27 mouse cellular contexts compared by ENCODE assay signal in the genomic region with DNA sequence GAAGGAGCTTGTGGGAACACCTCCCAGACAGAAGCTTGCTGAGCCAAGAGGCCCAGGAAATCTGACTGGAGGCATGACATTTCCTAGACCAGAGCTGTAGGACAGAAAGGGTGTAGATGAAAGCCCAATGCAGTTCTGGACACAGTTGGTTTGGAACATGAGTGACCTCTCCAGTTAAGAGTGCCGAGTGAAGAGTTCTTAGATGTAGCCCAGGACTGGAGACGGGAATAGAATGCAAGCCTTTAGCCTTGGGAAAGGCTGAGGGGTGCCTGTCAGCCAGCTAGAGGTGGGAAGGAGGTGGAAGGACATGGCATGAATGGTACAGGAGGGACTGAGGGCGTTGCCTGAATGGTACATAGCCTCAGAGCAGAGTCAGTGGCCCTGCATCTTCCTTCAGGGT. TPM values are rescaled to one million over a fixed set of nuclear protein-coding genes. Genes with fewer than 3 reads are reported as not detected.
DNase-seq lines count a peak whose midpoint lies in the region; ATAC-seq and TF ChIP-seq lines count a peak whose summit lies in the region.
"Had no signal": no experiment of that assay in that cellular context is flagged by ENCODE, and none has a peak within 500 bp of the region (broad histone marks: within the 10 kb centered on the region; RNA-seq: fewer than 3 reads in every experiment).

No protein-coding gene starts in this region.

- no peak for TF ChIP-seq POLR2A in kidney, adult 2 months (IDR thresholded peaks at IDR 0.05; ENCODE audit: low read depth, low read length)

- WGBS in kidney, adult 2 months: 79% methylated on average over 3 of the region's 3 CpGs
- WGBS in kidney, embryonic 16.5 days: 91% methylated on average over 3 of the region's 3 CpGs
- WGBS in heart, embryonic 14.5 days: 56% methylated on average over 3 of the region's 3 CpGs
- 96% methylated on average over 3 of the region's 3 CpGs for WGBS in stomach, postnatal 0 days

- TF ChIP-seq CTCF in kidney, adult 2 months (conservative IDR thresholded peaks at IDR 0.05; ENCODE audit: insufficient read depth, insufficient read length, low read depth, low read length): no peak
- no peak for TF ChIP-seq CTCF in stomach, postnatal 0 days (IDR thresholded peaks at IDR 0.05; ENCODE audit: low read depth)

- H3K9me3 ChIP-seq in kidney, embryonic 16.5 days (ENCODE audit: low read length): no peaks in the 10 kb centered on the region
- H3K9me3 ChIP-seq in heart, embryonic 14.5 days (ENCODE audit: control insufficient read depth, low read length): no peaks in the 10 kb centered on the region
- H3K9me3 ChIP-seq in stomach, postnatal 0 days (ENCODE audit: control insufficient read depth, low read length): no peaks in the 10 kb centered on the region
- H3K9me3 ChIP-seq: embryonic facial prominence, embryonic 12.5 days; G1E; liver, embryonic 12.5 days; midbrain, embryonic 13.5 days; neural tube, embryonic 13.5 days; stomach, embryonic 15.5 days had no signal

- ATAC-seq in kidney, embryonic 16.5 days (ENCODE audit: low FRiP score, low TSS enrichment): no peak
- ATAC-seq in heart, embryonic 14.5 days (ENCODE audit: insufficient number of reproducible peaks, insufficient read depth, low FRiP score, low read depth): no peak
- no peak for ATAC-seq in stomach, postnatal 0 days (ENCODE audit: low FRiP score, low TSS enrichment)
- ATAC-seq in inflammation-experienced regulatory T-cells, adult 6 months: no peak
- ATAC-seq: forebrain, embryonic 14.5 days; hindbrain, postnatal 0 days; intestine, embryonic 16.5 days; liver, embryonic 12.5 days; liver, postnatal 0 days; midbrain, embryonic 13.5 days had no signal

- peaks cover 2% of the 10 kb centered on the region for H3K36me3 ChIP-seq in kidney, adult 2 months (ENCODE audit: control insufficient read depth, insufficient read depth, low read length)
- H3K36me3 ChIP-seq in kidney, embryonic 16.5 days (ENCODE audit: insufficient read depth, low read length): peaks cover 15% of the 10 kb centered on the region
- peaks cover 47% of the 10 kb centered on the region for H3K36me3 ChIP-seq in heart, embryonic 14.5 days (ENCODE audit: control insufficient read depth, insufficient read depth, low read length)
- H3K36me3 ChIP-seq in stomach, postnatal 0 days (ENCODE audit: control insufficient read depth, insufficient read depth, low read length): peaks cover 8% of the 10 kb centered on the region; the same call in 1 of the 2 replicates

- peak; percentile 93 for DNase-seq in heart, adult 11 months
- no peak for DNase-seq in heart, adult 8-10 months (ENCODE audit: low spot score)
- DNase-seq in kidney, adult 2 months: no peak
- DNase-seq in stomach, postnatal 0 days (ENCODE audit: low spot score): no peak
- DNase-seq: adrenal gland, postnatal 10 days; cerebellum, adult 9-10 months; cerebellum, postnatal 36 days; embryo, embryonic 11 days; gastrocnemius, postnatal 36 days; left cerebral cortex, postnatal 4 days; liver, postnatal 0 days; lung, postnatal 36 days; thymus, postnatal 25 days had no signal

- peak overlapping the region; percentile 69 for H3K27ac ChIP-seq in kidney, adult 2 months (ENCODE audit: insufficient read depth, low read depth, low read length)
- H3K27ac ChIP-seq in kidney, embryonic 16.5 days (ENCODE audit: low read length): no peak overlapping the region
- H3K27ac ChIP-seq in heart, embryonic 14.5 days (replicated peaks in 1 of 2; ENCODE audit: control insufficient read depth in 1 of 2, insufficient read depth in 1 of 2, low read depth in 2 of 2, low read length in 2 of 2): peak overlapping the region; percentile 23 to 26; a peak in 2 of 4 replicates
- 0 out of 2 replicates have a peak overlapping the region, but pooled peaks have one; percentile 8 for H3K27ac ChIP-seq in stomach, postnatal 0 days (replicated peaks)
- H3K27ac ChIP-seq: embryonic facial prominence, embryonic 12.5 days; hindbrain, postnatal 0 days; liver, embryonic 12.5 days; midbrain, embryonic 13.5 days; neural tube, embryonic 13.5 days; stomach, embryonic 15.5 days had no signal

- H3K4me1 ChIP-seq in kidney, adult 2 months (ENCODE audit: control insufficient read depth, insufficient read depth, low read length): peaks cover 20% of the 10 kb centered on the region
- no peaks in the 10 kb centered on the region for H3K4me1 ChIP-seq in kidney, embryonic 16.5 days (ENCODE audit: insufficient read depth, low read length)
- H3K4me1 ChIP-seq in heart, embryonic 14.5 days (ENCODE audit: control insufficient read depth in 2 of 2, insufficient read depth in 2 of 2, low read length in 2 of 2): peaks cover 8 to 17% of the 10 kb centered on the region in 2 experiments
- no peaks in the 10 kb centered on the region for H3K4me1 ChIP-seq in stomach, postnatal 0 days (replicated peaks; ENCODE audit: control insufficient read depth, insufficient read depth)
- H3K4me1 ChIP-seq: embryonic facial prominence, embryonic 12.5 days; midbrain, embryonic 13.5 days; neural tube, embryonic 13.5 days; stomach, embryonic 15.5 days had no signal

- H3K9ac ChIP-seq in kidney, embryonic 16.5 days (replicated peaks; ENCODE audit: low read length): no peak overlapping the region
- H3K9ac ChIP-seq in heart, embryonic 14.5 days (ENCODE audit: low read length): no peak overlapping the region
- no peak overlapping the region for H3K9ac ChIP-seq in stomach, postnatal 0 days (ENCODE audit: low read length)
- H3K9ac ChIP-seq: embryonic facial prominence, embryonic 12.5 days; liver, embryonic 12.5 days; liver, postnatal 0 days; midbrain, embryonic 13.5 days; neural tube, embryonic 13.5 days; stomach, embryonic 15.5 days had no signal

- no peaks in the 10 kb centered on the region for H3K27me3 ChIP-seq in kidney, adult 2 months (replicated peaks; ENCODE audit: control insufficient read depth, insufficient read depth, low read length)
- no peaks in the 10 kb centered on the region for H3K27me3 ChIP-seq in kidney, embryonic 16.5 days (ENCODE audit: insufficient read depth, low read length)
- no peaks in the 10 kb centered on the region for H3K27me3 ChIP-seq in heart, embryonic 14.5 days (ENCODE audit: control insufficient read depth, insufficient read depth, low read length)
- no peaks in the 10 kb centered on the region for H3K27me3 ChIP-seq in stomach, postnatal 0 days (ENCODE audit: control insufficient read depth, insufficient read depth, low read length)
- H3K27me3 ChIP-seq: embryonic facial prominence, embryonic 12.5 days; liver, embryonic 12.5 days; midbrain, embryonic 13.5 days; neural tube, embryonic 13.5 days; Patski; stomach, embryonic 15.5 days had no signal

- H3K4me3 ChIP-seq in kidney, adult 2 months (ENCODE audit: insufficient read depth, low read depth, low read length): no peak overlapping the region
- no peak overlapping the region for H3K4me3 ChIP-seq in kidney, embryonic 16.5 days (ENCODE audit: low read length)
- no peak overlapping the region for H3K4me3 ChIP-seq in heart, embryonic 14.5 days (ENCODE audit: control insufficient read depth in 1 of 2, insufficient read depth in 1 of 2, low read depth in 1 of 2, low read length in 2 of 2)
- H3K4me3 ChIP-seq in stomach, postnatal 0 days (ENCODE audit: low read depth, low read length): no peak overlapping the region
- H3K4me3 ChIP-seq: embryonic facial prominence, embryonic 12.5 days; liver, embryonic 12.5 days; midbrain, embryonic 13.5 days; neural tube, embryonic 13.5 days; stomach, embryonic 15.5 days had no signal

- no peak for TF ChIP-seq EP300 in stomach, postnatal 0 days (optimal IDR thresholded peaks at IDR 0.05)

- H3K4me2 ChIP-seq in kidney, embryonic 16.5 days (replicated peaks; ENCODE audit: low read depth, low read length): no peak overlapping the region
- no peak overlapping the region for H3K4me2 ChIP-seq in heart, embryonic 14.5 days (ENCODE audit: low read length)
- no peak overlapping the region for H3K4me2 ChIP-seq in stomach, postnatal 0 days (replicated peaks; ENCODE audit: low read depth)
- H3K4me2 ChIP-seq: embryonic facial prominence, embryonic 12.5 days; liver, embryonic 12.5 days; midbrain, embryonic 13.5 days; neural tube, embryonic 13.5 days; stomach, embryonic 15.5 days had no signal

RNA-seq across cellular contexts. Expression of a gene that starts 34.4 kb away (rescaled TPM):
- 10 to 100 TPM; 21.3 to 34.4 (median 25.8) TPM for total RNA-seq in heart, adult 8-10 months (2022)
- 43.8 and 55.6 TPM in 2 replicates for polyA plus RNA-seq in kidney, adult 2 months (2012; rRNA removed)
- 39.1 and 44.0 TPM in 2 replicates for polyA plus RNA-seq in kidney, embryonic 16.5 days (2015; fragmentation: Nextera tagmentation; extraction: Ambion mirVana)
- 28.5 and 33.1 TPM in 2 replicates for polyA plus RNA-seq in heart, embryonic 14.5 days (2014; fragmentation: Nextera tagmentation; extraction: Ambion mirVana)
- 21.3 and 21.7 TPM in 2 replicates for polyA plus RNA-seq in stomach, postnatal 0 days (2015; fragmentation: Nextera tagmentation; extraction: Ambion mirVana)
- polyA plus RNA-seq in inflammation-experienced regulatory T-cells, adult 6 months (2017; shearing (Covaris generic)): 10 to 100 TPM; 20.2 to 43.9 (median 33.4) TPM

RNA-seq across cellular contexts. Expression of a gene that starts 48.5 kb away (rescaled TPM):
- under 1 TPM; 0.53 to 0.91 (median 0.77) TPM for total RNA-seq in heart, adult 8-10 months (2022)
- 1.6 and 2.5 TPM in 2 replicates for polyA plus RNA-seq in kidney, adult 2 months (2012; rRNA removed)
- polyA plus RNA-seq in kidney, embryonic 16.5 days (2015; fragmentation: Nextera tagmentation; extraction: Ambion mirVana): 3.3 and 4.7 TPM in 2 replicates
- 1.1 TPM in 2 replicates for polyA plus RNA-seq in heart, embryonic 14.5 days (2014; fragmentation: Nextera tagmentation; extraction: Ambion mirVana)
- 2.2 and 2.6 TPM in 2 replicates for polyA plus RNA-seq in stomach, postnatal 0 days (2015; fragmentation: Nextera tagmentation; extraction: Ambion mirVana)
- polyA plus RNA-seq in inflammation-experienced regulatory T-cells, adult 6 months (2017; shearing (Covaris generic)): under 1 TPM in 1 of 3 experiments, not detected in 2; 0.08 TPM
- total RNA-seq: megakaryocyte-erythroid progenitor cell, adult 5-6 weeks had no signal
